Mouse (Mus musculus): ENCODE measurements at regions not wholly inside any gene's neighbourhood (a gene's known extent, or its start where the extent isn't known, plus 50 kb on each side); places are given as distances from the start of the nearest gene placed in this dataset.

DNA sequence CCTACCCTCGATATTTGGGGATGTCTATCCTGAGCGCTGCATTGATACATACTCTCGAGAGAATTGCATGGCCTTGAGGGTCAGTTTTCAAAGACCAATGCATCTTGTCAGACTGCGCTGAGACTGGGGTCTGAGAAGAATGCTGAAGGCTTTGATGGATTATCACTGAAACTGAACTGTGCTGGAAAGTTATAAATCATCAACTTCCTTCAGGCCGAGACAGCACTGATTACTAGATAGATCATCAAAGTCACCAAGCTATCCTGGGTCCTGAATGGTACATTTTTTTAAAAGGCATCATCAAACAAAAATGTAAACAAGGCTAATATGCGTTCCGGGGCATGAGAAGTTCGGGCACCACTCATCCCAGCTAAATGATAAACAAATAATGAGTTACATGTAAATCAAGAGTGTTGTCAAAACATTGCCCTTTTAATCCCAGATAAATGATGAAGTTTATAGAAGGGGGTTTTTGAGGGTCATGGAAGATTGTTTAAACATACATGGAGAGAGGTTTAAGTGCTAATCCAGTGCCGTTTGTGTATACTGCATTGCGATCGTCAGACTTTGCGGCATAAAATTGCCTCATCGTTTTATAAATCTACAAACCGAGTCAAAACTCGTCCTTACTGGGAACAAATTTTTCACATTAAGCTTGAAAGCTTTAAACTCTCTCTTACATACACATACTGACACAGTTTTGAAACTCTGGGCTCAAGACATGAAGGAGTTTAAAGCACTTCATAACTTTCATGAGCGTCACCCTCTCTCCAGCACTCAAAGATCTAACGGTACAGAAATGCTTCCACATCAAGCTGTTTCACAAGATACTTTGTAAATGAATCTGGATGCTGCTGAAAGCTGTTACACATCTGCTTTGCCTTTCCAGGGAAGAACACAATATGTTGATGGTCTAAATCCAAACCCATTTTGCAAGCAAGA is 419.5 kb downstream of the Efna5 start:
- no peak for TF ChIP-seq CTCF (IDR thresholded peaks at IDR 0.05; ENCODE audit: insufficient read depth, low read length)
- TF ChIP-seq POLR2A (IDR thresholded peaks at IDR 0.05; ENCODE audit: borderline replicate concordance, extremely low read depth, low read depth, low read length): no peak
